ENCODE assay signal across 20 mouse cellular contexts in the genomic region with DNA sequence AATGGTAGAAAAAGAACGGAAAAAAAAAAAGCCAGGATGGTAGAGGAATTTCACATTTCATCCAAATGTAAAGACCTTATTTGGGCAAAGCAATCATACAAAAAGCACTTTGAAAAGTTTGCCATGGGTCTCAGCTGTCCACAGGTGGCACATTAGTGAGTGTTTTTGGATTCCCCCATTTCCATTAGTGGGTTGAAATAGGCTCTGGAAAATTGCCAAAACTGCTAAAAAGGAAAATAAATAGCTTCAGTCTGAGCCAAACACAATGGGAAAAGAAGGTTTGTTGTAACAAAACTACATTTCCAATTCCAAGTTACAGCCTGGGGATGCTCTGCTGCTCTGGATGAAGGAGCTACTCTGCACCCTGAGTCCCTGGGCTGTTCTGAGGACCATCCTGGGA. TPM values are rescaled to one million over a fixed set of nuclear protein-coding genes. Genes with fewer than 3 reads are reported as not detected.
"Had no signal": no experiment of that assay in that cellular context is flagged by ENCODE, and none has a peak within 500 bp of the region (broad histone marks: within the 10 kb centered on the region; RNA-seq: fewer than 3 reads in every experiment).

No protein-coding gene starts in this region.

- H3K36me3 ChIP-seq: limb, embryonic 13.5 days; liver, embryonic 12.5 days; liver, embryonic 15.5 days; midbrain, embryonic 13.5 days had no signal

- DNase-seq: kidney, adult 18-20 months; kidney, postnatal 14 days; kidney, postnatal 4 days; left cerebral cortex, postnatal 4 days; liver; lung, adult 2 months; thymus, adult 2 months; thymus, postnatal 14 days; thymus, postnatal 4 days had no signal

- H3K27me3 ChIP-seq: limb, embryonic 13.5 days; liver, embryonic 12.5 days; liver, embryonic 15.5 days; midbrain, embryonic 13.5 days had no signal

- H3K9ac ChIP-seq: limb, embryonic 13.5 days; liver, embryonic 12.5 days; liver, embryonic 15.5 days; midbrain, embryonic 13.5 days had no signal

- H3K4me1 ChIP-seq: liver, embryonic 15.5 days had no signal

- ATAC-seq: liver, embryonic 12.5 days; lung, postnatal 0 days; midbrain, embryonic 13.5 days; midbrain, embryonic 16.5 days had no signal

- H3K9me3 ChIP-seq: liver, embryonic 12.5 days; liver, embryonic 15.5 days had no signal

- H3K4me2 ChIP-seq: limb, embryonic 13.5 days; liver, embryonic 12.5 days; liver, embryonic 15.5 days; midbrain, embryonic 13.5 days had no signal

- H3K27ac ChIP-seq: limb, embryonic 13.5 days; liver, embryonic 12.5 days; liver, embryonic 15.5 days; macrophage; midbrain, embryonic 13.5 days; stomach, postnatal 0 days had no signal

- H3K4me3 ChIP-seq: limb, embryonic 13.5 days; liver, embryonic 12.5 days; liver, embryonic 15.5 days; midbrain, embryonic 13.5 days had no signal

RNA-seq across cellular contexts. Expression of a gene that starts 9.8 kb away (rescaled TPM):
- total RNA-seq: layer of hippocampus, adult 18-20 months; left cerebral cortex, adult 8-10 months; left cerebral cortex, postnatal 14 days had no signal
- polyA plus RNA-seq: macrophage; thymus, adult 2 months had no signal
